11 mouse cellular contexts compared by ENCODE assay signal in genomic region chr11:96461766-96462165, GRCm38 (mm10). TPM values are rescaled to one million over a fixed set of nuclear protein-coding genes. Genes with fewer than 3 reads are reported as not detected.
DNase-seq lines count a peak whose midpoint lies in the region; ATAC-seq lines count a peak whose summit lies in the region.
"Had no signal": no experiment of that assay in that cellular context is flagged by ENCODE, and none has a peak within 500 bp of the region (broad histone marks: within the 10 kb centered on the region; RNA-seq: fewer than 3 reads in every experiment).

No protein-coding gene starts in this region.

- ATAC-seq in embryonic facial prominence, embryonic 11.5 days (replicated peaks; ENCODE audit: insufficient number of reproducible peaks, low FRiP score, low TSS enrichment, low read depth) = 0 out of 2 replicates have a peak, but pooled peaks have one; percentile 48
- peak; percentile 59 for ATAC-seq in hindbrain, embryonic 12.5 days (ENCODE audit: low FRiP score)
- ATAC-seq in midbrain, embryonic 14.5 days (ENCODE audit: low FRiP score, low TSS enrichment) = peak; percentile 41; the same call in 1 of the 2 replicates
- ATAC-seq: intestine, postnatal 0 days had no signal

- H3K4me1 ChIP-seq in embryonic facial prominence, embryonic 11.5 days (ENCODE audit: control insufficient read depth, insufficient read depth, low read length) = peaks cover 4% of the 10 kb centered on the region
- peaks cover 50% of the 10 kb centered on the region for H3K4me1 ChIP-seq in hindbrain, embryonic 12.5 days
- H3K4me1 ChIP-seq in midbrain, embryonic 14.5 days (ENCODE audit: control insufficient read depth, insufficient read depth, low read length) = peaks cover 40% of the 10 kb centered on the region

- H3K4me2 ChIP-seq in embryonic facial prominence, embryonic 11.5 days (ENCODE audit: low read depth, low read length) = no peak overlapping the region
- peak overlapping the region; percentile 30 for H3K4me2 ChIP-seq in hindbrain, embryonic 12.5 days (replicated peaks)
- H3K4me2 ChIP-seq in midbrain, embryonic 14.5 days (ENCODE audit: low read length) = peak overlapping the region; percentile 19; the same call in 1 of the 2 replicates

- DNase-seq in embryo, embryonic 11 days = peak; percentile 26
- DNase-seq in embryo, embryonic 10.5 days (ENCODE audit: low spot score) = no peak
- no peak for DNase-seq in embryonic facial prominence, embryonic 11.5 days (ENCODE audit: low spot score)
- peak; percentile 54 for DNase-seq in midbrain, embryonic 14.5 days
- no peak for DNase-seq in B cell, adult 2 months
- no peak for DNase-seq in cerebellum, adult 9-10 months
- no peak for DNase-seq in left cerebral cortex, postnatal 25 days (ENCODE audit: low spot score in 2 of 2)
- DNase-seq: adrenal gland, adult 8-10 months had no signal

- H3K27me3 ChIP-seq in embryonic facial prominence, embryonic 11.5 days (ENCODE audit: control insufficient read depth, insufficient read depth, low read length) = peaks cover 21% of the 10 kb centered on the region
- H3K27me3 ChIP-seq in hindbrain, embryonic 12.5 days = peaks cover 32% of the 10 kb centered on the region
- peaks cover 4% of the 10 kb centered on the region; the same call in 1 of the 2 replicates for H3K27me3 ChIP-seq in midbrain, embryonic 14.5 days (ENCODE audit: control insufficient read depth, insufficient read depth, low read length)

- no peak overlapping the region for H3K27ac ChIP-seq in embryonic facial prominence, embryonic 11.5 days (replicated peaks; ENCODE audit: low read depth, low read length)
- H3K27ac ChIP-seq in hindbrain, embryonic 12.5 days = peak overlapping the region; percentile 89
- H3K27ac ChIP-seq in midbrain, embryonic 14.5 days (replicated peaks; ENCODE audit: low read depth, low read length) = peak overlapping the region; percentile 87

- H3K36me3 ChIP-seq in embryonic facial prominence, embryonic 11.5 days (replicated peaks; ENCODE audit: control insufficient read depth, insufficient read depth, low read depth, low read length) = no peaks in the 10 kb centered on the region
- H3K36me3 ChIP-seq in hindbrain, embryonic 12.5 days = no peaks in the 10 kb centered on the region
- H3K36me3 ChIP-seq in midbrain, embryonic 14.5 days (ENCODE audit: control insufficient read depth, insufficient read depth, low read length) = no peaks in the 10 kb centered on the region

- H3K9me3 ChIP-seq in embryonic facial prominence, embryonic 11.5 days (replicated peaks; ENCODE audit: control insufficient read depth, low read length) = no peaks in the 10 kb centered on the region
- no peaks in the 10 kb centered on the region for H3K9me3 ChIP-seq in hindbrain, embryonic 12.5 days (replicated peaks)
- H3K9me3 ChIP-seq in midbrain, embryonic 14.5 days (ENCODE audit: control insufficient read depth, low read length) = no peaks in the 10 kb centered on the region

- intact Hi-C loops in left cerebral cortex, postnatal 25 days (cut with DNase I) = no loop called here

- H3K4me3 ChIP-seq in embryonic facial prominence, embryonic 11.5 days (ENCODE audit: low read depth, low read length) = no peak overlapping the region
- H3K4me3 ChIP-seq in hindbrain, embryonic 12.5 days = no peak overlapping the region
- H3K4me3 ChIP-seq in midbrain, embryonic 14.5 days (replicated peaks; ENCODE audit: low read depth, low read length) = no peak overlapping the region
- H3K4me3 ChIP-seq: left cerebral cortex, adult 2 months had no signal

- H3K9ac ChIP-seq in embryonic facial prominence, embryonic 11.5 days (replicated peaks; ENCODE audit: low read length) = no peak overlapping the region
- no peak overlapping the region; the same call in 1 of the 2 replicates for H3K9ac ChIP-seq in hindbrain, embryonic 12.5 days
- no peak overlapping the region for H3K9ac ChIP-seq in midbrain, embryonic 14.5 days (replicated peaks; ENCODE audit: low read length)

- 56% methylated on average over 4 of the region's 4 CpGs for WGBS in embryonic facial prominence, embryonic 11.5 days
- WGBS in hindbrain, embryonic 12.5 days = 51% methylated on average over 4 of the region's 4 CpGs
- 30% methylated on average over 4 of the region's 4 CpGs for WGBS in midbrain, embryonic 14.5 days

RNA-seq across cellular contexts. Expression of gene Skap1, which starts 2.6 kb away (rescaled TPM):
- polyA plus RNA-seq in embryonic facial prominence, embryonic 11.5 days (2014; fragmentation: Nextera tagmentation; extraction: Ambion mirVana) = 0.25 and 0.43 TPM in 2 replicates
- 1.4 and 2.4 TPM in 2 replicates for polyA plus RNA-seq in hindbrain, embryonic 12.5 days (2016; fragmentation: Nextera tagmentation; extraction: Ambion mirVana)
- polyA plus RNA-seq in midbrain, embryonic 14.5 days (2014; fragmentation: Nextera tagmentation; extraction: Ambion mirVana) = 2.9 and 3.9 TPM in 2 replicates
- 1 to 10 TPM; 1.3 to 1.9 TPM for total RNA-seq in left cerebral cortex, postnatal 25 days (2021)

Comparison
In these comparisons a context has a peak if more than half of its experiments do, and no peak if none do; other contexts are left out.
1. DNase-seq: peak in embryo, embryonic 11 days (single experiment) and midbrain, embryonic 14.5 days (single experiment); none in embryo, embryonic 10.5 days (single experiment), embryonic facial prominence, embryonic 11.5 days (single experiment), B cell, adult 2 months (0 of 2), cerebellum, adult 9-10 months (single experiment) and left cerebral cortex, postnatal 25 days (0 of 2).
2. Peak in every context shown above with its lines, with median percentiles within 50 percentile points of each other: ATAC-seq.